Mouse (Mus musculus): ENCODE data around the gene Ptprd.
"Not testable (repeated sequence)": the region's sequence is repeated elsewhere in the genome, so short reads cannot be mapped to it uniquely, and the experiment has no call there.

Gene Ptprd

DNA sequence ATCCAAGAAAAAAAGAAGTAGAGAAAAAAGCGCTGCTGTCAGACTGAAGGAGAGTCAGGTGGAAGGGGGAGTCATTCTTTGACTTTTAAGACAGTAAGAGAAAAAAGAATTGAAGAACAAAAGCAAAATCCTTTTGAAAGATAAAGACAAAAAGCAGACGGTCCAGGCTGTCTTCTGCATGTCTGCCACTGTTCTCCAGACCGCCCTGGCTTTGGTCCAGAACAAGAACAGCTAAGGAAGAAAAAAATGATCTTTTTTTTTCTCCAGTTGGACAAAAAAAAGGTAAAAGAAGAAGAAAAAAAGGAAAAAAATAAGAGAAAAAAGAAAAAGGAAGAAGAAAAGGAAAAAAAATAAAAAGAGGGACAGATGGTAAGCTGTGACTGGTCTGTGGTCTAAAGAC is 2073.9 kb downstream of the Ptprd start:
- in situ Hi-C loops (cut with MboI; ENCODE audit: unreplicated experiment in 2 of 2), result no loop called here

DNA sequence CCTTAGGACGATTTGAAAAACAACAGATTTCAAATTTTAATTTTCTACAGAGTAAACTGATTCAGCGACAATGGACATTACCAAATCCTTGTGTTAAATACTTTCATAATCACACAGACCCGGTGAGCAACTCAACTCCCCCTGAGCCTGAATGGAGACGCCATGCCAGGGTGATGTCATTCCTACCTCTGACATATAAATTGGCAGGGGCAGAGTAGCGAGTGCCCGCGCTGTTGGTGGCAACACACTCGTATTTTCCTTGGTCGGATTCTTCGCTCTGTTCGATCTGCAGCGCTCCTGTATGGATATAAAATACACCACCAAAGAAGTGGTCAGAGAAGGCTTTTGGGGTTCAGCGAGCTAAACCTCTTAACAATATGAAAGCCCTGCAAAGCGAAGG is 2075.1 kb downstream of the Ptprd start:
- in situ Hi-C loops (cut with MboI; ENCODE audit: unreplicated experiment in 2 of 2), result no loop called here

- in situ Hi-C loops (cut with MboI; ENCODE audit: unreplicated experiment in 2 of 2), result no loop called here
Observed at GRCm38 (mm10) chr4:76091845-76092244, 2119.9 kb downstream of the Ptprd start.

DNA sequence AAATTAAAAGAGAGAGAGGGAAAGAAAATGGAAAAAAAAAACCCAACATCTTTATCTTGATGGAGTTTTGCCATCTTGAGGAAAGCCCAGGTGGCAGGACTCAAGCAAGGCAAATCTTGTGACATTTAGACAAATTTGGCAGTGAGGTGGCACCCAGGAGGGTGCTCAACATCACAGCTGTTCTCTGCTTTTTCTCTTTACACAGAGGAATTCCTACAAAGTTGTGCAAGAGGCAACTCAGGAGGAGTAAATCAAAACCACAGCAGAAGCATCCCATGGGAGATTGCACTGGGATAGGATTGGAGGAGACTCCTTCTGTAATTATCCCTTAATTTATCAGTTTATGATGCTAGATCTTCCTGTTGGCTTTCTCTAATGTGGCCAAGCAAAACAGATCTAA is 2121.9 kb downstream of the Ptprd start:
- in situ Hi-C loops (cut with MboI; ENCODE audit: unreplicated experiment in 2 of 2), result no loop called here

- in situ Hi-C loops (cut with MboI; ENCODE audit: unreplicated experiment in 2 of 2), result no loop called here
Observed at GRCm38 (mm10) chr4:76076051-76076450, 2135.7 kb downstream of the Ptprd start.

DNA sequence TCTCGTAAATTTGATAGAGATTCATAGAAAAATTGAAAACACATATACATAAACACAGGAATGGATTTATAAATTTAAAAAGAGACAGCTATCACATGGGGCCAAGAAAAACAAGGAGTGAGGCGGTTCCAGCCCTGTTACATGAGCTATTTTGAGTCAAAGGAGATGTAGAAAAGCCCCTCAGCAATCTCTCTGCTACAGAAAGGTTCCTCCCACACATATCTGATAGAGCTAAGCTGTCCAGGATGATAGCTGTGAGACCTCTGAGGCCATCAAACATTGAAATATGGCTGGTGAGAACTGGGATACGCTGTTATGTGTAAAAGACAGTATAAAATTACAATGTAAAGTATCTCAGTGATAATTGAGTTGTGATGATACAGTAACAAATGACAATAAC is 2138.5 kb downstream of the Ptprd start:
- in situ Hi-C loops (cut with MboI; ENCODE audit: unreplicated experiment in 2 of 2), result no loop called here

- in situ Hi-C loops (cut with MboI; ENCODE audit: unreplicated experiment in 2 of 2), result no loop called here
Observed at GRCm38 (mm10) chr4:76071720-76072119, 2140.0 kb downstream of the Ptprd start.

- in situ Hi-C loops (cut with MboI; ENCODE audit: unreplicated experiment in 2 of 2), result no loop called here
Observed at GRCm38 (mm10) chr4:76056836-76057235, 2154.9 kb downstream of the Ptprd start.

GRCm38 (mm10) chr4:76045650-76046049 is 2166.1 kb downstream of the Ptprd start:
- in situ Hi-C loops (cut with MboI; ENCODE audit: unreplicated experiment in 2 of 2), result no loop called here

GRCm38 (mm10) chr4:76044802-76045201 is 2167.0 kb downstream of the Ptprd start:
- in situ Hi-C loops (cut with MboI; ENCODE audit: unreplicated experiment in 2 of 2), result no loop called here

DNA sequence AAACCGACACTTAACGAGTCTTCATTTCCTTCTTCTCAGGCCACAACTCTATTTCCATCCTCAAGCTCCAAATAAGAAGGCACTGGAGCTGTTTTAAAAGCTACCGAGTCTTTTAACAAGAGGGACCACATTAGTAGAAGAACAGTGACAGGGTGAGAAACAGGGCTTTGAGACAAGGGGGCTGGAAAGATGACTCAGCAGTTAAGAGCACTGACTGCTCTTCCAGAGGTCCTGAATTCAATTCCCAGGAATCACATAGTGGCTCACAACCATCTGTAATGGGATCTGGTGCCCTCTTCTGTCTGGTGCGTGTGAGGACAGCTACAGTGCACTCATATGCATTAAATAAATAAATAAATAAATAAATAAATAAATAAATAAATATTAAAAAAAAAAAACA is 2174.6 kb downstream of the Ptprd start:
- in situ Hi-C loops (cut with MboI; ENCODE audit: unreplicated experiment in 2 of 2), result not testable (repeated sequence)

GRCm38 (mm10) chr4:76025571-76026325 is 2186.0 kb downstream of the Ptprd start:
- in situ Hi-C loops (cut with MboI; ENCODE audit: unreplicated experiment in 2 of 2), result no loop called here

DNA sequence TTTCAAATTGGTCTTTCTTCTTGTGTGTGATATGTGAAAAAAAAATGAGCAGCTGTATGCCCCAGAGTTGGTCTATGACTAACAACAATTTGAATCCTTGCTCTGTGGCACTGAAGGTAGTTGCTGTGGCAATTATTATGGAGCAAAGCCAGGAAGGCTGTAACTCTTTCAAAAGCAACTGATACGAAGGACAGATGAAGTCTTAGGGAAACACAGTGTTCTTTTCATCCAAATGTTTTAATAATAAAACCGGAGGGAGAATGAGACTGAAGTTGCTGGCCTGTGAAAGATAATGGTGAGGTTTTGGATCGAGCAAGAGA is 2187.3 kb downstream of the Ptprd start:
- in situ Hi-C loops (cut with MboI; ENCODE audit: unreplicated experiment in 2 of 2), result no loop called here

- in situ Hi-C loops (cut with MboI; ENCODE audit: unreplicated experiment in 2 of 2), result no loop called here
Observed at GRCm38 (mm10) chr4:76023756-76024501, 2187.8 kb downstream of the Ptprd start.

GRCm38 (mm10) chr4:76021670-76022069 is 2190.1 kb downstream of the Ptprd start:
- in situ Hi-C loops (cut with MboI; ENCODE audit: unreplicated experiment in 2 of 2), result no loop called here

GRCm38 (mm10) chr4:76015026-76015425 is 2196.7 kb downstream of the Ptprd start:
- in situ Hi-C loops (cut with MboI; ENCODE audit: unreplicated experiment in 2 of 2), result no loop called here

- in situ Hi-C loops (cut with MboI; ENCODE audit: unreplicated experiment in 2 of 2), result no loop called here
Observed at GRCm38 (mm10) chr4:76014151-76014840, 2197.5 kb downstream of the Ptprd start.

DNA sequence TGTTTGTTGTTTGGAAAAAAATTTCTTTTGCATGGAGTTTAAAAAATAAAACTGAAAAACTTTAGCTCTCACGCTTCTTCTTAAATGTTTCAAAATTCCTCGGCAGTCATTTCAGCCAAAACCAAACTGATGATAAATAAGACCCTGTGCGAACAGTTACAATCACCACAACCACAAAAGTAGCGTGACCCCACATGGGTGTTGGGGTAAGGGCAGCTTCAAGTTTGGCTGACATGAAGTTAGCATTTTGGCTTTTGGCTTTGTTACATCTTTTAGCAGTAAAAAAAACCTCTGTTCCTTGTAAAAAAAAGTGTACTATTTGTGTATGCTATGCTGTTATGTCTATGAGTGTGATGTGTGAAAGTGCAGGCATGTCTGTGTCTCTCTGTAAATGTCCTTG is 2203.2 kb downstream of the Ptprd start:
- in situ Hi-C loops (cut with MboI; ENCODE audit: unreplicated experiment in 2 of 2), result no loop called here

DNA sequence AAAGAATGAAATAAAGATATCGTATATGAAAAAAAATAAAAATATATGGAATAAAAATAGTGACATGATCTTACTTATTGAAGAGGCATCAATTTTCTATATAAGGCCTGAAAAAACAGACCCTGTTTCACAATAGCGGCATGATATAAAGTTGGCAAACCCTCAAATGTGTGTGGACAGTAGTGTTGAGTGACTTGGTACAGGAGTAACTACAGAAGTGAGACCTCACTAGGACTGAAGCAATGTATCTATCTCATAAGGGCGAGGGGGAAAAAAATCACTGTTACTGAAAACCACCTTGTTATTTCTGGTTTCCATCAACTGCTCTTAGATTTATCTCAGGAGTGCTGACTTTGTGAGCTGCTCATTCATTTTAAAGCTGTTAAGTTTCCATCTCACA is 2204.5 kb downstream of the Ptprd start:
- in situ Hi-C loops (cut with MboI; ENCODE audit: unreplicated experiment in 2 of 2), result no loop called here

DNA sequence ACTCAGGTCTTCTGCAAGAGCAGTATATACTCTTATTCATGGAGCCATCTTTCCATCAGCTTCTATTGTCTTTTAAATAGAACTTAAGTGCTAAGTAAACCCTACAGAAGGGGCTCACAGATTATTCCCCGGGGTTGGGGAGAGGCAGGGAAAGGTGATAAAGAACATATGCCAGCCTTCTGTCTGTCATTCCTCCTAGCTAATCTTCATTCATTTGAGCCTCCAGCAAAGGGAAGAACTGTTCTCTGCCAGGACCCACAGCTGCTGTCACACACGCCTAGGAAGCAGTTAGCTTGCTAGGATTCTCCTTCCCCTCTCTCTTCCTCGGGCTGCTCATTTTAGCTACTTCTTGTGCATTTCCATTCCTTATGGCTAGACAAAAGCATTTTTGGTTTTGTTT is 2205.0 kb downstream of the Ptprd start:
- in situ Hi-C loops (cut with MboI; ENCODE audit: unreplicated experiment in 2 of 2), result no loop called here

DNA sequence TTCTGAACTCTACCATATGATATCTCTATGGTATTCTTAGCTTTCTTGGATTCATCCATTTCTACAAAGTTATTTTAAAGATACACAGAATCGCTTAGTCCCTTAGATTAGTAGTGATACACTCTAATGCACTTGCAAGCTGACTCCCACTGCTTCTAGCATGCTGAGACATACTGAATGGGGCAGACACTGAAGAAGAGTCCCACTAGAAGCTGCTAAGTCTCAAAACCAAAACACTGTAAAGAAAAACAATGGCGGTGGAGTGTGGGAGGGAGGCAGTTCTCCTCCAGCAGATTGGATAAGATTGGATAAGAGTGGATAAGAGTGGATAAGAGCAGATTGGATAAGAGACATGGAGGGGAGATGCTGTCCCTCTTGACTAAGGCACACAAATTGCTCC is 2207.6 kb downstream of the Ptprd start:
- in situ Hi-C loops (cut with MboI; ENCODE audit: unreplicated experiment in 2 of 2), result no loop called here

DNA sequence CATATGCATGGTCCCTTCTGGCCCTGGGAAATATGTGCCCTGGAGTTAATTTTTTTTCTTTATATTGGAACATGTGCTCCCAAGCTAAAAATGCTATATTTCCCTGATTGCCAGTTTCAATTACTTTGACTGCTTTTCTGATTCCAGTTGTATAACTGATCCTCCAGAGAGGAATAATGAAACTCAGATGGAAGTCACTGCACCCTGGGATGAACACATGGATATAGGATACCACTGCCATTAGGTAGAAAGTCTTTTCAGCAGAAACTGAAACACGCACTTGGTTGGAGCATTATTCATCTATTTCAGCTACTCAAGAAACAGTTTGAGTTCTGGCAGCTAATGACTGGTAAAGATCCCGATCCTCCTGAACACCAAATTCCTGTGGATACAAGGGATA is 2211.5 kb downstream of the Ptprd start:
- in situ Hi-C loops (cut with MboI; ENCODE audit: unreplicated experiment in 2 of 2), result no loop called here

Measured in v-Abl transformed pro-B cells (cell line).